Mouse (Mus musculus): ENCODE data around the gene Kcne1. TPM values are rescaled to one million over a fixed set of nuclear protein-coding genes. Genes with fewer than 3 reads are reported as not detected.

The Kcne1 gene
- polyA plus RNA-seq, 1 experiment, result 0.04 TPM

DNA sequence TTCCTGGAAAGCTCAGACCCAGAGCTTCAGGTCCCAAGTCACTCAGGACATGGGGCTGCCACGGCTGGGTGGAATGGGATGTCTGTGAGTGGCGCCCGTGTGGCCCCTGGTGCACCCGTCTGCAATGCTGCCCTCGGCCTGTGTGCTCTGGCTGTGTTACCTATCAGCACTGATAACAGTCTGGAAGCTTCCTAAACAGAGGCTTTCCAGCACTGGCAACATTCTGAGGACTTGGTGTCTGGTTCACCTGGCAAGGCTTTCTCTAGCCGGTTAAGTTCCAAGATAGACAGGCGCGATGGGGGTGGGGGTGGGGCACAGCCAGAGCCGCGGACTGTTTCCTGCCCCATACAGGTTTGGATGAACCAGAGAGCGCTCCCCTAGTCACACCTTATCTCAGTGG, 3.3 kb downstream of the Kcne1 start:
- H3K4me3 ChIP-seq (ENCODE audit: insufficient read depth, poor library complexity, severe bottlenecking), result no peak overlapping the region
- H3K79me2 ChIP-seq (ENCODE audit: control insufficient read depth, insufficient read depth), result no peaks in the 10 kb centered on the region
- H3K36me3 ChIP-seq (ENCODE audit: control insufficient read depth, insufficient read depth), result no peaks in the 10 kb centered on the region
- peaks cover 26% of the 10 kb centered on the region for H3K27me3 ChIP-seq (ENCODE audit: control insufficient read depth, insufficient read depth, insufficient read length)
- H3K79me3 ChIP-seq (ENCODE audit: low read depth), result no peaks in the 10 kb centered on the region
- TF ChIP-seq CEBPB (IDR thresholded peaks at IDR 0.05; ENCODE audit: low read depth) (no peak), FOSL1 (IDR thresholded peaks at IDR 0.05; ENCODE audit: insufficient read depth, low read length, poor library complexity, severe bottlenecking) (no peak), MYOD1 (IDR thresholded peaks at IDR 0.05; ENCODE audit: control insufficient read depth, insufficient read length, low read depth) (no peak), MAX (IDR thresholded peaks at IDR 0.05) (no peak), USF1 (IDR thresholded peaks at IDR 0.05; ENCODE audit: low read depth) (no peak), CTCF (IDR thresholded peaks at IDR 0.05; ENCODE audit: control insufficient read depth, insufficient read depth, insufficient read length) (no peak), MYOG (IDR thresholded peaks at IDR 0.05; ENCODE audit: control insufficient read depth, extremely low read depth, insufficient read length) (no peak)
- no peak overlapping the region for H3ac ChIP-seq (ENCODE audit: control insufficient read depth, insufficient read length, low read depth)

DNA sequence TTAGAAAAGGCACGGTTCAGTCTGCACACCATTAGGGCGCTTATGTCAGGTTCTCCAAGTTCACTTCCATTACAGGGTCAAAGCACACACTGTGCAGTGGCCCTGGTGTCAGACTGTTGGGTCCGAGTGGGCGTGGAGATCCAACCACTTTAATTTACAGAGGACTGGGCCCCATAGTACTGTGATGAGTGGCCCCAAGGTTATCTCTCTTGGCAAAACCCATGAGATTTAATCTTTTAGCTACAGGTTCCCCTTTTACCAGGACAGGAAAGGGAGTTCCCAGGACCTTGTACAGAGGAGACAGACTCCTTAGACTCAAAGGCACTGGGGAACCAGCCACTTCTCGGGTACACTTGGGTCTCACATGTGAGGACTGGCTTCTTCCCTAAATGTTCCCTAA, 3.9 kb downstream of the Kcne1 start:
- H3K79me3 ChIP-seq (ENCODE audit: low read depth), result no peaks in the 10 kb centered on the region
- TF ChIP-seq CTCF (IDR thresholded peaks at IDR 0.05; ENCODE audit: control insufficient read depth, insufficient read depth, insufficient read length), result no peak
- TF ChIP-seq MAX (IDR thresholded peaks at IDR 0.05), result no peak
- TF ChIP-seq MYOG (IDR thresholded peaks at IDR 0.05; ENCODE audit: control insufficient read depth, extremely low read depth, insufficient read length), result no peak
- TF ChIP-seq FOSL1 (IDR thresholded peaks at IDR 0.05; ENCODE audit: insufficient read depth, low read length, poor library complexity, severe bottlenecking), result no peak
- TF ChIP-seq USF1 (IDR thresholded peaks at IDR 0.05; ENCODE audit: low read depth), result no peak
- TF ChIP-seq CEBPB (IDR thresholded peaks at IDR 0.05; ENCODE audit: low read depth), result no peak
- TF ChIP-seq MYOD1 (IDR thresholded peaks at IDR 0.05; ENCODE audit: control insufficient read depth, insufficient read length, low read depth), result no peak
- peaks cover 20% of the 10 kb centered on the region for H3K27me3 ChIP-seq (ENCODE audit: control insufficient read depth, insufficient read depth, insufficient read length)
- no peaks in the 10 kb centered on the region for H3K36me3 ChIP-seq (ENCODE audit: control insufficient read depth, insufficient read depth)
- no peak overlapping the region for H3K4me3 ChIP-seq (ENCODE audit: insufficient read depth, poor library complexity, severe bottlenecking)
- no peaks in the 10 kb centered on the region for H3K79me2 ChIP-seq (ENCODE audit: control insufficient read depth, insufficient read depth)
- H3ac ChIP-seq (ENCODE audit: control insufficient read depth, insufficient read length, low read depth), result no peak overlapping the region

DNA sequence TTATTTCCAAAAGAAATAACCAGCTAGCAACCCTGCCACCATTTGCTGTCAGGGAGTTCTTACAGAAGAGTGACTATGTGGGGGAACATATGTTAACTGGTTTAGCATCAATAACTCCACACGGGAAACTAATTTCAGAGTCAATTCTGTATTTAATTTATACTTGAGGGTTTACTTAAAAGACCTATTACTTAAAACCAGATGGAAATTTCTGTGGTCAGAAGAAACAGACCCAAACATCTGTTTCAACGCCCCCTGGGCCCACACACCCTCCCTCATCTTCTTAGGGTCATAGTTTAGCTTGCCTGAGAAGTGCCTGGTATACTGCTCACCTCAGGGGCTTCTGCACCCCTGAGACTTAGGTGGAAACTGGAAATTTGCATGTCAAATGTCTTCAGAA, 5.4 kb downstream of the Kcne1 start:
- Histone ChIP-seq H3K36me3 (ENCODE audit: control insufficient read depth, insufficient read depth) (no peaks in the 10 kb centered on the region), H3ac (ENCODE audit: control insufficient read depth, insufficient read length, low read depth) (no peak overlapping the region), H3K79me3 (ENCODE audit: low read depth) (no peaks in the 10 kb centered on the region), H3K79me2 (ENCODE audit: control insufficient read depth, insufficient read depth) (no peaks in the 10 kb centered on the region), H3K27me3 (ENCODE audit: control insufficient read depth, insufficient read depth, insufficient read length) (peaks cover 17% of the 10 kb centered on the region), H3K4me3 (ENCODE audit: insufficient read depth, poor library complexity, severe bottlenecking) (no peak overlapping the region)
- TF ChIP-seq MAX (IDR thresholded peaks at IDR 0.05) (no peak), USF1 (IDR thresholded peaks at IDR 0.05; ENCODE audit: low read depth) (no peak), MYOG (IDR thresholded peaks at IDR 0.05; ENCODE audit: control insufficient read depth, extremely low read depth, insufficient read length) (no peak), CEBPB (IDR thresholded peaks at IDR 0.05; ENCODE audit: low read depth) (no peak), FOSL1 (IDR thresholded peaks at IDR 0.05; ENCODE audit: insufficient read depth, low read length, poor library complexity, severe bottlenecking) (no peak)

DNA sequence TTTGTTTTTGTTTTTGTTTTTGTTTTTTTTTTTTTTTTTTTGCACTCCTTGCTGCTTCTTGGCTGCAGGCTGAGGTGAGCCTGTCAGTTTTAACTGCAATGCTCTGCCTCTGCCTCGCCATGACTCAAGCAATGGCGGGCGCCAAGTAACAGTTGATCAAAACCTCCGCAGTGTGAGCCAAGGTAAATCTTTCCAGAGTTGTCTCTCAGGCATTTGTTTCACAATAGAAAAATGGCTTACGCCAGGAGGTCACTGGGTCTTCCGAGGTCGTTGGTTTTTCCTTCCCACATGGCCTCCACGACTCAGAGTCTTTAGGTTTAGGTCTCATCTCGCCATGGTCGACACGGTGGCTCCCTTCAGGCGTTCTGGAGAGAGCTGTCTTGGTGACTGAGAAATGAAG, 6.0 kb downstream of the Kcne1 start:
- TF ChIP-seq MYOG (IDR thresholded peaks at IDR 0.05; ENCODE audit: control insufficient read depth, extremely low read depth, insufficient read length), result no peak
- TF ChIP-seq CEBPB (IDR thresholded peaks at IDR 0.05; ENCODE audit: low read depth), result no peak
- no peak for TF ChIP-seq MAX (IDR thresholded peaks at IDR 0.05)
- no peak for TF ChIP-seq MYOD1 (IDR thresholded peaks at IDR 0.05; ENCODE audit: control insufficient read depth, insufficient read length, low read depth)

DNA sequence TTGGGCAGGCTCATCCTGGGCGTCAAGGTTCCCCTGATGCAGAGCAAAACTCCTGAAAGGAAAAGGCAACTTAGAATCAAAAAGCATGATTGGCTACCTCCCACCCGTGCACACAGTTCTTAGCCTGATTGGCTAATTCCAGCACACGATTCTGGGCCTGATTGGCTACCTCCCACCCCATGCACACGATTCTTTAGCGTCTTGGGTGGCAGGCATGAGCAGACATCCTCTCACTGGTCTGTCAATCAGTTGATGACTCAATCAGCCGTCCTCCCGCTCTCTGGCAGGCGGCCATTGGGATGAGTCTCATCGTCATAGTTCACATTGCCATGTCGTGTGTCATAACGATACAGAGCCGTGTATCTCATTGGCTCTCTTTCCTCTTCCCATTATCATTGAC, 10.3 kb downstream of the Kcne1 start:
- Histone ChIP-seq H3K27me3 (ENCODE audit: control insufficient read depth, insufficient read depth, insufficient read length) (no peaks in the 10 kb centered on the region), H3K4me3 (ENCODE audit: insufficient read depth, poor library complexity, severe bottlenecking) (no peak overlapping the region), H3ac (ENCODE audit: control insufficient read depth, insufficient read length, low read depth) (no peak overlapping the region), H3K79me2 (ENCODE audit: control insufficient read depth, insufficient read depth) (no peaks in the 10 kb centered on the region), H3K36me3 (ENCODE audit: control insufficient read depth, insufficient read depth) (no peaks in the 10 kb centered on the region), H3K79me3 (ENCODE audit: low read depth) (no peaks in the 10 kb centered on the region)
- TF ChIP-seq MYOG (IDR thresholded peaks at IDR 0.05; ENCODE audit: control insufficient read depth, extremely low read depth, insufficient read length) (no peak), MAX (IDR thresholded peaks at IDR 0.05) (peak; percentile 62), CTCF (IDR thresholded peaks at IDR 0.05; ENCODE audit: control insufficient read depth, insufficient read depth, insufficient read length) (no peak), USF1 (IDR thresholded peaks at IDR 0.05; ENCODE audit: low read depth) (peak; percentile 37), FOSL1 (IDR thresholded peaks at IDR 0.05; ENCODE audit: insufficient read depth, low read length, poor library complexity, severe bottlenecking) (peak; percentile 63), CEBPB (IDR thresholded peaks at IDR 0.05; ENCODE audit: low read depth) (no peak), MYOD1 (IDR thresholded peaks at IDR 0.05; ENCODE audit: control insufficient read depth, insufficient read length, low read depth) (no peak)

More for the DNA sequence above, 6.0 kb downstream of the Kcne1 start:
- no peaks in the 10 kb centered on the region for H3K79me3 ChIP-seq (ENCODE audit: low read depth)
- no peak overlapping the region for H3ac ChIP-seq (ENCODE audit: control insufficient read depth, insufficient read length, low read depth)
- peaks cover 15% of the 10 kb centered on the region for H3K27me3 ChIP-seq (ENCODE audit: control insufficient read depth, insufficient read depth, insufficient read length)
- no peak overlapping the region for H3K4me3 ChIP-seq (ENCODE audit: insufficient read depth, poor library complexity, severe bottlenecking)
- no peaks in the 10 kb centered on the region for H3K79me2 ChIP-seq (ENCODE audit: control insufficient read depth, insufficient read depth)
- no peaks in the 10 kb centered on the region for H3K36me3 ChIP-seq (ENCODE audit: control insufficient read depth, insufficient read depth)

DNA sequence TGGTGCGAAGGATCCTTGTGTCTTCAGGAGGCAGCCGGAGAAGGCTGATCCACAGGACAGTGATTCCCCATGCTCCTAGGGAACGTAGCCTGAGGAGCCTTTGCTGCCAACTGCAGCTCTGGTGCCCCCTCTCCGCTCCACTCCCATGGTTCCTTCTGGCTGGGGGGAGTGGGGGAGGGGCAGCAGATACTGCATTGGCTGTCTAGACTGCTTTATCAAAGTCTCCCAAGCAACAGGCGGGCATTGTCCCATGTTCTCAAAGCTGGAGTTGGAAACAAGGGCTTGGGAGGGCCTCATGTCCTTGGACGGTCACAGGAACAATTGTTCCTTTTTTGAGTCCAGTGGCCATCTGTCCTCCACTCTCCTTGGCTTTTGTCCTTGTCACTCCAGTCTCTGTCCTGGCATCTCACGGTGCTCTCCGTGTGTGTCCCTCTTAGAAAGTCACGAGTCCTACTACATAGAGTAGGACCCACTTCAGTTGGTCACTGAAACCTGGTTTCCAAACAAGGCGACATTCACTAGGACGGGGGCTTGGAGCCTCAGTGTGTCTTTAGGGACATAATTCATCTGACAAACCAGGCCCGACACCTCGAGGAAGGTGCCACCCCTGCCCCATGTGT, 12.9 kb downstream of the Kcne1 start:
- Histone ChIP-seq H3K36me3 (ENCODE audit: control insufficient read depth, insufficient read depth) (no peaks in the 10 kb centered on the region), H3K79me3 (ENCODE audit: low read depth) (no peaks in the 10 kb centered on the region), H3ac (ENCODE audit: control insufficient read depth, insufficient read length, low read depth) (no peak overlapping the region), H3K79me2 (ENCODE audit: control insufficient read depth, insufficient read depth) (no peaks in the 10 kb centered on the region), H3K4me3 (ENCODE audit: insufficient read depth, poor library complexity, severe bottlenecking) (no peak overlapping the region), H3K27me3 (ENCODE audit: control insufficient read depth, insufficient read depth, insufficient read length) (no peaks in the 10 kb centered on the region)
- TF ChIP-seq CTCF (IDR thresholded peaks at IDR 0.05; ENCODE audit: control insufficient read depth, insufficient read depth, insufficient read length), result no peak
- TF ChIP-seq MAX (IDR thresholded peaks at IDR 0.05), result no peak
- TF ChIP-seq CEBPB (IDR thresholded peaks at IDR 0.05; ENCODE audit: low read depth), result no peak

All from C2C12 (cell line).